ENCODE assay signal across 8 mouse cellular contexts in the genomic region with DNA sequence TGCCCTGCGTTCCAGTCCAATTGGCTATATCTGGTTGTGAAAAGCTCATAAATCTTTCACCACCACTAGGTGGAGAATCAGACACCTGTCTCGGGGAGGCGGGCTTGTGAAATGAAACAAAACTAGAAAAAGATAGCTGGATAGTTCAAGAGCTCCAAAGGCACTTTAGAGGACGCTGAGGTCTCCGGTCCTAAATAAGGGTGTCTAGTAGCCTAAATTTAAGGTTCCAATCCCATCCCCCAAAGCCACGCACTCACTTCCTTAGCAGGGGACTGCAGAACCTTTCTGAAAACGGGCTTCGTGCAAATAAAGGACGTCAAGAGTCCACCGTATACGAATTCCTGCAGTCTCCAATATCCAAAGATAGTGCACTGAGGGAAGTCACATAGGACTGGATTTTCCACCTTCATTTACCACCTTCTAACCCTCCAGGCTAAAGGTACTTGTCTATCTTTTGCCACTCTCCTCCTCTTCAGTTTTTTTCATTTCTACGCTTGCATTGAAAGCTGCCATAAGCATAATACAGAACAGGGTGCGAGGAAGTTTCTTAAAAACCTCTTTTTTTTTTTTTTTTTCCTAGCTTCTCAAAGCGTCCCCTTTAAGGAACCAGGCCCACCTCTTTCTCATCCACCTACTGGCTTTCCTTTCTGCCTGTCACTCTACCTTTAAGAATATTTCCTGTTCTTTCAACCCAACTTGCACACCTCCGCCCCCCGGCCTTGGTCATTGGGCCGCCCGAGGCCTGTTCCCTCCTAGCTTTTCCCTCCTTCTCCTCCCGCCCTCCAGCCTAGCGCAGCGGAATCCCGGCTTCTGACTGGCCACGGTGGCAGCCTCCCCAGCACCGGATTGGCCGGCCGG. TPM values are rescaled to one million over a fixed set of nuclear protein-coding genes. Genes with fewer than 3 reads are reported as not detected.
DNase-seq lines count a peak whose midpoint lies in the region; ATAC-seq and TF ChIP-seq lines count a peak whose summit lies in the region.

No protein-coding gene starts in this region.

- ATAC-seq in embryonic facial prominence, embryonic 14.5 days (ENCODE audit: low read depth), result peak; percentile 100
- ATAC-seq in limb, embryonic 13.5 days (ENCODE audit: low FRiP score, low read depth), result peak; percentile 100
- peak; percentile 100 for ATAC-seq in midbrain, embryonic 16.5 days

- peak; percentile 99 for DNase-seq in 3T3-L1 (ENCODE audit: low read depth, low spot score)
- DNase-seq in adrenal gland, postnatal 4 days (ENCODE audit: low spot score in 2 of 2), result peak; percentile 94 to 98
- DNase-seq in embryonic facial prominence, embryonic 14.5 days (ENCODE audit: low spot score), result peak; percentile 99
- peak; percentile 97 to 99 for DNase-seq in heart, adult 2 months
- peak; percentile 99 for DNase-seq in kidney, adult 8-10 months
- DNase-seq in spleen, postnatal 10 days (ENCODE audit: low spot score in 2 of 2), result peak; percentile 90 to 97

- H3K36me3 ChIP-seq in embryonic facial prominence, embryonic 14.5 days (ENCODE audit: control insufficient read depth, insufficient read depth, low read length), result no peaks in the 10 kb centered on the region
- peaks cover 6% of the 10 kb centered on the region for H3K36me3 ChIP-seq in heart, adult 2 months (ENCODE audit: control insufficient read depth, insufficient read depth, low read length)
- no peaks in the 10 kb centered on the region for H3K36me3 ChIP-seq in limb, embryonic 13.5 days
- no peaks in the 10 kb centered on the region for H3K36me3 ChIP-seq in midbrain, embryonic 16.5 days (ENCODE audit: control insufficient read depth, insufficient read depth, low read length)

- H3K9me3 ChIP-seq in embryonic facial prominence, embryonic 14.5 days (ENCODE audit: control insufficient read depth, low read length), result no peaks in the 10 kb centered on the region
- no peaks in the 10 kb centered on the region for H3K9me3 ChIP-seq in limb, embryonic 13.5 days
- H3K9me3 ChIP-seq in midbrain, embryonic 16.5 days (replicated peaks; ENCODE audit: control insufficient read depth, low read length, poor library complexity, severe bottlenecking), result no peaks in the 10 kb centered on the region

- H3K4me1 ChIP-seq in embryonic facial prominence, embryonic 14.5 days (ENCODE audit: control insufficient read depth, insufficient read depth, low read length), result peaks cover 12% of the 10 kb centered on the region
- H3K4me1 ChIP-seq in heart, adult 2 months (ENCODE audit: control insufficient read depth, insufficient read depth, low read length), result peaks cover 3% of the 10 kb centered on the region
- peaks cover 17% of the 10 kb centered on the region for H3K4me1 ChIP-seq in limb, embryonic 13.5 days
- H3K4me1 ChIP-seq in midbrain, embryonic 16.5 days (ENCODE audit: control insufficient read depth, insufficient read depth, low read length), result peaks cover 18% of the 10 kb centered on the region

- peaks cover 3% of the 10 kb centered on the region for H3K79me2 ChIP-seq in heart, adult 2 months (replicated peaks; ENCODE audit: control insufficient read depth, insufficient read depth, low read length)

- peak overlapping the region; percentile 86 for H3K4me3 ChIP-seq in embryonic facial prominence, embryonic 14.5 days (ENCODE audit: low read depth, low read length)
- peak overlapping the region; percentile 75 for H3K4me3 ChIP-seq in heart, adult 2 months
- H3K4me3 ChIP-seq in limb, embryonic 13.5 days, result peak overlapping the region; percentile 86
- H3K4me3 ChIP-seq in midbrain, embryonic 16.5 days (ENCODE audit: low read depth, low read length), result peak overlapping the region; percentile 75

- peak overlapping the region; percentile 89 for H3K4me2 ChIP-seq in embryonic facial prominence, embryonic 14.5 days (ENCODE audit: low read depth, low read length)
- H3K4me2 ChIP-seq in limb, embryonic 13.5 days (replicated peaks), result peak overlapping the region; percentile 69
- peak overlapping the region; percentile 94 for H3K4me2 ChIP-seq in midbrain, embryonic 16.5 days (ENCODE audit: low read length)

- TF ChIP-seq EP300 in heart, adult 2 months (IDR thresholded peaks at IDR 0.05; ENCODE audit: insufficient read depth, low read depth, low read length), result no peak

- H3K27ac ChIP-seq in embryonic facial prominence, embryonic 14.5 days (replicated peaks; ENCODE audit: low read depth, low read length), result peak overlapping the region; percentile 95
- H3K27ac ChIP-seq in heart, adult 2 months, result peak overlapping the region; percentile 85
- H3K27ac ChIP-seq in limb, embryonic 13.5 days, result peak overlapping the region; percentile 93
- H3K27ac ChIP-seq in midbrain, embryonic 16.5 days (ENCODE audit: low read length), result peak overlapping the region; percentile 83

- peak; percentile 76 for TF ChIP-seq CTCF in heart, adult 2 months (IDR thresholded peaks at IDR 0.05)

- H3K27me3 ChIP-seq in embryonic facial prominence, embryonic 14.5 days (replicated peaks; ENCODE audit: control insufficient read depth, insufficient read depth, low read length), result no peaks in the 10 kb centered on the region
- no peaks in the 10 kb centered on the region for H3K27me3 ChIP-seq in heart, adult 2 months (ENCODE audit: control insufficient read depth, insufficient read depth, low read length)
- no peaks in the 10 kb centered on the region for H3K27me3 ChIP-seq in limb, embryonic 13.5 days
- H3K27me3 ChIP-seq in midbrain, embryonic 16.5 days (ENCODE audit: control insufficient read depth, insufficient read depth, low read depth, low read length), result no peaks in the 10 kb centered on the region

- under 1% methylated on average over 26 of the region's 26 CpGs for WGBS in embryonic facial prominence, embryonic 14.5 days
- under 1% methylated on average over 26 of the region's 26 CpGs for WGBS in heart, adult 2 months
- whole genome bisulfite sequencing in limb, embryonic 13.5 days, result under 1% methylated on average over 26 of the region's 26 CpGs
- WGBS in midbrain, embryonic 16.5 days, result under 1% methylated on average over 26 of the region's 26 CpGs

- TF ChIP-seq POLR2A in heart, adult 2 months (IDR thresholded peaks at IDR 0.05; ENCODE audit: insufficient read depth, low read depth, low read length), result 0 out of 2 replicates have a peak, but pooled peaks have one; percentile 22

- peak overlapping the region; percentile 97 for H3K9ac ChIP-seq in embryonic facial prominence, embryonic 14.5 days (ENCODE audit: low read depth, low read length)
- peak overlapping the region; percentile 78 for H3K9ac ChIP-seq in heart, adult 2 months (ENCODE audit: low read depth, low read length)
- H3K9ac ChIP-seq in limb, embryonic 13.5 days, result peak overlapping the region; percentile 96
- peak overlapping the region; percentile 78 for H3K9ac ChIP-seq in midbrain, embryonic 16.5 days (ENCODE audit: low read depth, low read length)

- intact Hi-C loops in heart, adult 2 months (cut with DNase I), result loop anchor here (2.0 to 5.0 kb wide), 3 partner anchors 32 to 185 kb away; no protein-coding TSS in a partner anchor

RNA-seq across cellular contexts. Expression of a gene that starts 0.5 kb away (rescaled TPM):
- total RNA-seq in adrenal gland, postnatal 4 days (2021), result 10 to 100 TPM; 26.8 to 28.7 TPM
- 4.7 and 5.5 TPM in 2 replicates for polyA plus RNA-seq in embryonic facial prominence, embryonic 14.5 days (2014; fragmentation: Nextera tagmentation; extraction: Ambion mirVana)
- total RNA-seq in heart, adult 2 months (2021), result 10 to 100 TPM; 16.5 to 21.2 TPM
- 5.9 and 8.1 TPM in 2 replicates for polyA plus RNA-seq in heart, adult 2 months (2012; rRNA removed)
- 2.8 and 3.0 TPM in 2 replicates for polyA plus RNA-seq in limb, embryonic 13.5 days (2015; fragmentation: Nextera tagmentation; extraction: Ambion mirVana)
- 2.0 and 2.5 TPM in 2 replicates for polyA plus RNA-seq in midbrain, embryonic 16.5 days (2015; fragmentation: Nextera tagmentation; extraction: Ambion mirVana)

RNA-seq across cellular contexts. Expression of a gene that starts 32.9 kb away (rescaled TPM):
- 10 to 100 TPM; 90.3 to 93.8 TPM for total RNA-seq in adrenal gland, postnatal 4 days (2021)
- polyA plus RNA-seq in embryonic facial prominence, embryonic 14.5 days (2014; fragmentation: Nextera tagmentation; extraction: Ambion mirVana), result 88.8 and 92.1 TPM in 2 replicates
- 10 to 100 TPM; 57.6 to 62.1 TPM for total RNA-seq in heart, adult 2 months (2021)
- 6.6 and 13.4 TPM in 2 replicates for polyA plus RNA-seq in heart, adult 2 months (2012; rRNA removed)
- polyA plus RNA-seq in limb, embryonic 13.5 days (2015; fragmentation: Nextera tagmentation; extraction: Ambion mirVana), result 116 and 122 TPM in 2 replicates
- 59.8 and 67.9 TPM in 2 replicates for polyA plus RNA-seq in midbrain, embryonic 16.5 days (2015; fragmentation: Nextera tagmentation; extraction: Ambion mirVana)

RNA-seq across cellular contexts. Expression of a gene that starts 33.0 kb away (rescaled TPM):
- total RNA-seq in adrenal gland, postnatal 4 days (2021), result 100 to 1,000 TPM in 1 of 2 experiments, 10 to 100 TPM in 1; 91.2 to 121 TPM
- 75.2 and 76.2 TPM in 2 replicates for polyA plus RNA-seq in embryonic facial prominence, embryonic 14.5 days (2014; fragmentation: Nextera tagmentation; extraction: Ambion mirVana)
- 10 to 100 TPM; 24.2 to 25.3 TPM for total RNA-seq in heart, adult 2 months (2021)
- 8.3 and 19.2 TPM in 2 replicates for polyA plus RNA-seq in heart, adult 2 months (2012; rRNA removed)
- 44.2 and 46.2 TPM in 2 replicates for polyA plus RNA-seq in limb, embryonic 13.5 days (2015; fragmentation: Nextera tagmentation; extraction: Ambion mirVana)
- polyA plus RNA-seq in midbrain, embryonic 16.5 days (2015; fragmentation: Nextera tagmentation; extraction: Ambion mirVana), result 144 and 172 TPM in 2 replicates

Comparison
In these comparisons a context has a peak if more than half of its experiments do, and no peak if none do; other contexts are left out.
1. Peak in every context shown above with its lines: DNase-seq, ATAC-seq, H3K4me3 ChIP-seq and H3K27ac ChIP-seq.